Mouse (Mus musculus): ENCODE measurements around the gene Tmie.

- no peak for TF ChIP-seq EP300 (IDR thresholded peaks at IDR 0.05; ENCODE audit: insufficient read depth, low read depth, low read length)
- no peak for TF ChIP-seq CTCF (IDR thresholded peaks at IDR 0.05)
- no peak for TF ChIP-seq POLR2A (IDR thresholded peaks at IDR 0.05; ENCODE audit: insufficient read depth, low read depth, low read length)
These were observed 21.3 kb upstream of the Tmie start for GRCm38 (mm10) chr9:110901204-110901603.
